Mouse (Mus musculus): ENCODE measurements around the gene Ppp1r21. TPM values are rescaled to one million over a fixed set of nuclear protein-coding genes. Genes with fewer than 3 reads are reported as not detected.

Gene Ppp1r21
- polyA plus RNA-seq, 1 experiment from 2014 or later = 20.5 TPM

- H3K27ac ChIP-seq = no peak overlapping the region
- H3K4me2 ChIP-seq = no peak overlapping the region
- H3K9ac ChIP-seq (replicated peaks) = no peak overlapping the region
- no peaks in the 10 kb centered on the region for H3K4me1 ChIP-seq (replicated peaks)
- 77% methylated on average over 5 of the region's 5 CpGs for WGBS
- peaks cover 75% of the 10 kb centered on the region for H3K36me3 ChIP-seq
- H3K27me3 ChIP-seq = no peaks in the 10 kb centered on the region
- H3K4me3 ChIP-seq (replicated peaks) = no peak overlapping the region
- no peak for ATAC-seq (ENCODE audit: insufficient number of reproducible peaks, insufficient read depth, low FRiP score, low TSS enrichment, low read depth)
- 0 out of 2 replicates have a peak, but pooled peaks cover 6% of the 10 kb centered on the region for H3K9me3 ChIP-seq
Observed at GRCm38 (mm10) chr17:88574811-88575210, 44.9 kb downstream of the Ppp1r21 start.

GRCm38 (mm10) chr17:88578522-88579242, 48.8 kb downstream of the Ppp1r21 start:
- no peak for ATAC-seq (ENCODE audit: insufficient number of reproducible peaks, insufficient read depth, low FRiP score, low TSS enrichment, low read depth)
- Histone ChIP-seq H3K27me3 (no peaks in the 10 kb centered on the region), H3K36me3 (peaks cover 65% of the 10 kb centered on the region), H3K27ac (no peak overlapping the region), H3K9ac (replicated peaks) (no peak overlapping the region), H3K4me3 (replicated peaks) (no peak overlapping the region), H3K4me1 (replicated peaks) (no peaks in the 10 kb centered on the region), H3K4me2 (no peak overlapping the region), H3K9me3 (no peaks in the 10 kb centered on the region)
- 88% methylated on average over 20 of the region's 20 CpGs for WGBS

GRCm38 (mm10) chr17:88580556-88580955, 50.6 kb downstream of the Ppp1r21 start:
- Histone ChIP-seq H3K27ac (no peak overlapping the region), H3K27me3 (no peaks in the 10 kb centered on the region), H3K36me3 (peaks cover 77% of the 10 kb centered on the region), H3K4me1 (replicated peaks) (no peaks in the 10 kb centered on the region), H3K9ac (replicated peaks) (no peak overlapping the region), H3K9me3 (no peaks in the 10 kb centered on the region), H3K4me2 (no peak overlapping the region), H3K4me3 (replicated peaks) (no peak overlapping the region)
- 85% methylated on average over 6 of the region's 6 CpGs for WGBS
- no peak for ATAC-seq (ENCODE audit: insufficient number of reproducible peaks, insufficient read depth, low FRiP score, low TSS enrichment, low read depth)

- no peak for ATAC-seq (ENCODE audit: insufficient number of reproducible peaks, insufficient read depth, low FRiP score, low TSS enrichment, low read depth)
- Histone ChIP-seq H3K4me3 (replicated peaks) (no peak overlapping the region), H3K27me3 (no peaks in the 10 kb centered on the region), H3K9me3 (no peaks in the 10 kb centered on the region), H3K4me1 (replicated peaks) (no peaks in the 10 kb centered on the region), H3K9ac (replicated peaks) (no peak overlapping the region), H3K27ac (no peak overlapping the region), H3K4me2 (no peak overlapping the region), H3K36me3 (peaks cover 78% of the 10 kb centered on the region)
- 84% methylated on average over 6 of the region's 6 CpGs for WGBS
Observed at GRCm38 (mm10) chr17:88581511-88582021, 51.6 kb downstream of the Ppp1r21 start.

GRCm38 (mm10) chr17:88582999-88583398, 53.1 kb downstream of the Ppp1r21 start:
- 73% methylated on average over 11 of the region's 11 CpGs for WGBS
- Histone ChIP-seq H3K4me1 (replicated peaks) (no peaks in the 10 kb centered on the region), H3K36me3 (peaks cover 75% of the 10 kb centered on the region), H3K9ac (replicated peaks) (no peak overlapping the region), H3K9me3 (no peaks in the 10 kb centered on the region), H3K4me3 (replicated peaks) (no peak overlapping the region), H3K27me3 (no peaks in the 10 kb centered on the region), H3K4me2 (no peak overlapping the region), H3K27ac (no peak overlapping the region)
- no peak for ATAC-seq (ENCODE audit: insufficient number of reproducible peaks, insufficient read depth, low FRiP score, low TSS enrichment, low read depth)

- Histone ChIP-seq H3K27me3 (no peaks in the 10 kb centered on the region), H3K36me3 (peaks cover 75% of the 10 kb centered on the region), H3K27ac (no peak overlapping the region), H3K4me3 (replicated peaks) (no peak overlapping the region), H3K4me1 (replicated peaks) (no peaks in the 10 kb centered on the region), H3K9me3 (no peaks in the 10 kb centered on the region), H3K9ac (replicated peaks) (no peak overlapping the region), H3K4me2 (no peak overlapping the region)
- ATAC-seq (ENCODE audit: insufficient number of reproducible peaks, insufficient read depth, low FRiP score, low TSS enrichment, low read depth) = no peak
- WGBS = 68% methylated on average over 8 of the region's 8 CpGs
Observed at GRCm38 (mm10) chr17:88583411-88583810, 53.5 kb downstream of the Ppp1r21 start.

GRCm38 (mm10) chr17:88587371-88587770, 57.5 kb downstream of the Ppp1r21 start:
- 85% methylated on average over 15 of the region's 15 CpGs for WGBS
- ATAC-seq (ENCODE audit: insufficient number of reproducible peaks, insufficient read depth, low FRiP score, low TSS enrichment, low read depth) = no peak
- H3K4me2 ChIP-seq = no peak overlapping the region

GRCm38 (mm10) chr17:88588228-88588627, 58.3 kb downstream of the Ppp1r21 start:
- H3K4me2 ChIP-seq = no peak overlapping the region
- ATAC-seq (ENCODE audit: insufficient number of reproducible peaks, insufficient read depth, low FRiP score, low TSS enrichment, low read depth) = no peak
- no peaks in the 10 kb centered on the region for H3K4me1 ChIP-seq (replicated peaks)
- H3K27ac ChIP-seq = no peak overlapping the region
- H3K4me3 ChIP-seq (replicated peaks) = no peak overlapping the region
- no peak overlapping the region for H3K9ac ChIP-seq (replicated peaks)
- H3K27me3 ChIP-seq = no peaks in the 10 kb centered on the region
- peaks cover 57% of the 10 kb centered on the region for H3K36me3 ChIP-seq
- 94% methylated on average over 8 of the region's 8 CpGs for WGBS
- no peaks in the 10 kb centered on the region for H3K9me3 ChIP-seq

More at GRCm38 (mm10) chr17:88587371-88587770, 57.5 kb downstream of the Ppp1r21 start:
- Histone ChIP-seq H3K4me1 (replicated peaks) (no peaks in the 10 kb centered on the region), H3K36me3 (peaks cover 59% of the 10 kb centered on the region), H3K27ac (no peak overlapping the region), H3K27me3 (no peaks in the 10 kb centered on the region), H3K4me3 (replicated peaks) (no peak overlapping the region), H3K9ac (replicated peaks) (no peak overlapping the region), H3K9me3 (no peaks in the 10 kb centered on the region)

- ATAC-seq (ENCODE audit: insufficient number of reproducible peaks, insufficient read depth, low FRiP score, low TSS enrichment, low read depth) = no peak
- 86% methylated on average over 6 of the region's 6 CpGs for WGBS
- H3K9ac ChIP-seq (replicated peaks) = no peak overlapping the region
- H3K4me1 ChIP-seq (replicated peaks) = no peaks in the 10 kb centered on the region
- no peak overlapping the region for H3K4me3 ChIP-seq (replicated peaks)
- peaks cover 40% of the 10 kb centered on the region for H3K36me3 ChIP-seq
- H3K9me3 ChIP-seq = no peaks in the 10 kb centered on the region
- no peaks in the 10 kb centered on the region for H3K27me3 ChIP-seq
- no peak overlapping the region for H3K4me2 ChIP-seq
- no peak overlapping the region for H3K27ac ChIP-seq
Observed at GRCm38 (mm10) chr17:88590251-88590650, 60.3 kb downstream of the Ppp1r21 start.

GRCm38 (mm10) chr17:88595071-88595470, 65.2 kb downstream of the Ppp1r21 start:
- Histone ChIP-seq H3K4me1 (replicated peaks) (peaks cover 18% of the 10 kb centered on the region), H3K4me2 (no peak overlapping the region), H3K9me3 (no peaks in the 10 kb centered on the region), H3K9ac (replicated peaks) (no peak overlapping the region), H3K27ac (no peak overlapping the region), H3K4me3 (replicated peaks) (no peak overlapping the region), H3K27me3 (no peaks in the 10 kb centered on the region), H3K36me3 (0 out of 2 replicates have a peak, but pooled peaks cover 2% of the 10 kb centered on the region)
- no peak for ATAC-seq (ENCODE audit: insufficient number of reproducible peaks, insufficient read depth, low FRiP score, low TSS enrichment, low read depth)
- 73% methylated on average over 4 of the region's 4 CpGs for WGBS

GRCm38 (mm10) chr17:88596068-88596467, 66.2 kb downstream of the Ppp1r21 start:
- Histone ChIP-seq H3K9me3 (no peaks in the 10 kb centered on the region), H3K4me3 (replicated peaks) (no peak overlapping the region), H3K9ac (replicated peaks) (no peak overlapping the region), H3K4me2 (no peak overlapping the region), H3K27ac (no peak overlapping the region), H3K36me3 (no peaks in the 10 kb centered on the region), H3K27me3 (no peaks in the 10 kb centered on the region), H3K4me1 (replicated peaks) (peaks cover 23% of the 10 kb centered on the region)
- WGBS = 54% methylated on average over 4 of the region's 4 CpGs
- no peak for ATAC-seq (ENCODE audit: insufficient number of reproducible peaks, insufficient read depth, low FRiP score, low TSS enrichment, low read depth)
